Mouse (Mus musculus) embryonic fibroblast, embryonic 13.5 days (primary cell): ENCODE data around the gene Cldn7.

Source experiments
- CTCF ChIP-seq: IDR thresholded peaks from 2 replicates; pipeline ENCODE4 v1.5.1; 2011; ENCODE audit warnings: mild to moderate bottlenecking, control low read depth, low read length, moderate library complexity, borderline replicate concordance; ENCODE audit not compliant: insufficient read depth
- POLR2A ChIP-seq: IDR thresholded peaks from 2 replicates; pipeline ENCODE4 v1.6.1; 2011; ENCODE audit warnings: low read depth, mild to moderate bottlenecking, control low read depth, low read length, moderate library complexity

- TF ChIP-seq CTCF (peak; percentile 65; the same call in 1 of the 2 replicates), POLR2A (no peak)
Observed at GRCm38 (mm10) chr11:69934169-69934568, 30.4 kb upstream of the Cldn7 start.
